Comparison of ENCODE assay signal across 9 mouse cellular contexts in genomic region chr2:69613237-69613636, GRCm38 (mm10). TPM values are rescaled to one million over a fixed set of nuclear protein-coding genes. Genes with fewer than 3 reads are reported as not detected.
DNase-seq lines count a peak whose midpoint lies in the region; ATAC-seq and TF ChIP-seq lines count a peak whose summit lies in the region.
"Had no signal": no experiment of that assay in that cellular context is flagged by ENCODE, and none has a peak within 500 bp of the region (broad histone marks: within the 10 kb centered on the region; RNA-seq: fewer than 3 reads in every experiment).

No protein-coding gene starts in this region.

- H3K27ac ChIP-seq in midbrain, embryonic 14.5 days (replicated peaks; ENCODE audit: low read depth, low read length): no peak overlapping the region
- H3K27ac ChIP-seq in midbrain, embryonic 13.5 days: no peak overlapping the region
- peak overlapping the region; percentile 63 for H3K27ac ChIP-seq in intestine, postnatal 0 days (ENCODE audit: low read depth, low read length)
- H3K27ac ChIP-seq in stomach, postnatal 0 days (replicated peaks): no peak overlapping the region
- H3K27ac ChIP-seq in midbrain, embryonic 16.5 days (ENCODE audit: low read length): no peak overlapping the region
- H3K27ac ChIP-seq in midbrain, embryonic 10.5 days (replicated peaks): no peak overlapping the region
- H3K27ac ChIP-seq: liver, embryonic 15.5 days had no signal

- ATAC-seq in midbrain, embryonic 14.5 days (ENCODE audit: low FRiP score, low TSS enrichment): no peak
- ATAC-seq in midbrain, embryonic 13.5 days: no peak
- 0 out of 2 replicates have a peak, but pooled peaks have one; percentile 26 for ATAC-seq in intestine, postnatal 0 days
- no peak for ATAC-seq in stomach, postnatal 0 days (ENCODE audit: low FRiP score, low TSS enrichment)
- ATAC-seq in midbrain, embryonic 16.5 days: no peak

- no peak for TF ChIP-seq CTCF in intestine, postnatal 0 days (IDR thresholded peaks at IDR 0.05; ENCODE audit: low read depth)
- TF ChIP-seq CTCF in stomach, postnatal 0 days (IDR thresholded peaks at IDR 0.05; ENCODE audit: low read depth): no peak

- H3K9me3 ChIP-seq in midbrain, embryonic 14.5 days (ENCODE audit: control insufficient read depth, low read length): no peaks in the 10 kb centered on the region
- H3K9me3 ChIP-seq in midbrain, embryonic 13.5 days: no peaks in the 10 kb centered on the region
- H3K9me3 ChIP-seq in intestine, postnatal 0 days (ENCODE audit: control insufficient read depth): no peaks in the 10 kb centered on the region
- no peaks in the 10 kb centered on the region for H3K9me3 ChIP-seq in stomach, postnatal 0 days (ENCODE audit: control insufficient read depth, low read length)
- H3K9me3 ChIP-seq in midbrain, embryonic 16.5 days (replicated peaks; ENCODE audit: control insufficient read depth, low read length, poor library complexity, severe bottlenecking): no peaks in the 10 kb centered on the region
- H3K9me3 ChIP-seq in midbrain, embryonic 10.5 days (replicated peaks): no peaks in the 10 kb centered on the region
- H3K9me3 ChIP-seq: liver, embryonic 15.5 days had no signal

- DNase-seq in midbrain, embryonic 14.5 days: peak; percentile 57
- peak; percentile 8 to 20 for DNase-seq in adrenal gland, postnatal 36 days
- DNase-seq in stomach, postnatal 0 days (ENCODE audit: low spot score): peak; percentile 52
- no peak for DNase-seq in midbrain, embryonic 10.5 days (ENCODE audit: low spot score)
- DNase-seq: cerebellum, adult 2 months had no signal

- TF ChIP-seq EP300 in stomach, postnatal 0 days (optimal IDR thresholded peaks at IDR 0.05): no peak

- WGBS in midbrain, embryonic 14.5 days: 77% methylated on average over 4 of the region's 4 CpGs
- WGBS in midbrain, embryonic 13.5 days: 89% methylated on average over 4 of the region's 4 CpGs
- 41% methylated on average over 4 of the region's 4 CpGs for WGBS in intestine, postnatal 0 days
- WGBS in stomach, postnatal 0 days: 49% methylated on average over 4 of the region's 4 CpGs
- WGBS in midbrain, embryonic 16.5 days: 82% methylated on average over 4 of the region's 4 CpGs
- 82% methylated on average over 4 of the region's 4 CpGs for WGBS in midbrain, embryonic 10.5 days

- H3K4me1 ChIP-seq in midbrain, embryonic 14.5 days (ENCODE audit: control insufficient read depth, insufficient read depth, low read length): 0 out of 2 replicates have a peak, but pooled peaks cover 5% of the 10 kb centered on the region
- peaks cover 6% of the 10 kb centered on the region for H3K4me1 ChIP-seq in midbrain, embryonic 13.5 days (replicated peaks)
- no peaks in the 10 kb centered on the region for H3K4me1 ChIP-seq in intestine, postnatal 0 days (replicated peaks; ENCODE audit: control insufficient read depth, insufficient read depth, low read length)
- no peaks in the 10 kb centered on the region for H3K4me1 ChIP-seq in stomach, postnatal 0 days (replicated peaks; ENCODE audit: control insufficient read depth, insufficient read depth)
- H3K4me1 ChIP-seq in midbrain, embryonic 16.5 days (ENCODE audit: control insufficient read depth, insufficient read depth, low read length): peaks cover 4% of the 10 kb centered on the region; the same call in 1 of the 2 replicates
- peaks cover 12% of the 10 kb centered on the region for H3K4me1 ChIP-seq in midbrain, embryonic 10.5 days
- H3K4me1 ChIP-seq: liver, embryonic 15.5 days had no signal

- no peak overlapping the region for H3K9ac ChIP-seq in midbrain, embryonic 14.5 days (replicated peaks; ENCODE audit: low read length)
- no peak overlapping the region for H3K9ac ChIP-seq in midbrain, embryonic 13.5 days (replicated peaks)
- H3K9ac ChIP-seq in intestine, postnatal 0 days (ENCODE audit: low read depth, low read length): no peak overlapping the region
- H3K9ac ChIP-seq in stomach, postnatal 0 days (ENCODE audit: low read length): no peak overlapping the region
- no peak overlapping the region for H3K9ac ChIP-seq in midbrain, embryonic 16.5 days (ENCODE audit: low read depth, low read length)
- H3K9ac ChIP-seq: liver, embryonic 15.5 days had no signal

- no peak overlapping the region for H3K4me2 ChIP-seq in midbrain, embryonic 14.5 days (ENCODE audit: low read length)
- no peak overlapping the region for H3K4me2 ChIP-seq in midbrain, embryonic 13.5 days (replicated peaks)
- no peak overlapping the region for H3K4me2 ChIP-seq in intestine, postnatal 0 days (replicated peaks; ENCODE audit: low read depth)
- no peak overlapping the region for H3K4me2 ChIP-seq in stomach, postnatal 0 days (replicated peaks; ENCODE audit: low read depth)
- no peak overlapping the region for H3K4me2 ChIP-seq in midbrain, embryonic 16.5 days (ENCODE audit: low read length)
- H3K4me2 ChIP-seq: liver, embryonic 15.5 days had no signal

- no peaks in the 10 kb centered on the region for H3K27me3 ChIP-seq in midbrain, embryonic 14.5 days (ENCODE audit: control insufficient read depth, insufficient read depth, low read length)
- 0 out of 2 replicates have a peak, but pooled peaks cover 3% of the 10 kb centered on the region for H3K27me3 ChIP-seq in midbrain, embryonic 13.5 days
- no peaks in the 10 kb centered on the region for H3K27me3 ChIP-seq in intestine, postnatal 0 days (replicated peaks; ENCODE audit: control insufficient read depth, insufficient read depth, low read length)
- no peaks in the 10 kb centered on the region for H3K27me3 ChIP-seq in stomach, postnatal 0 days (ENCODE audit: control insufficient read depth, insufficient read depth, low read length)
- no peaks in the 10 kb centered on the region for H3K27me3 ChIP-seq in midbrain, embryonic 16.5 days (ENCODE audit: control insufficient read depth, insufficient read depth, low read depth, low read length)
- peaks cover 3% of the 10 kb centered on the region; the same call in 1 of the 2 replicates for H3K27me3 ChIP-seq in midbrain, embryonic 10.5 days (ENCODE audit: low read depth, poor library complexity, severe bottlenecking)

- no peak overlapping the region for H3K4me3 ChIP-seq in midbrain, embryonic 14.5 days (replicated peaks; ENCODE audit: low read depth, low read length)
- H3K4me3 ChIP-seq in midbrain, embryonic 13.5 days (replicated peaks): no peak overlapping the region
- H3K4me3 ChIP-seq in intestine, postnatal 0 days (ENCODE audit: low read depth, low read length): no peak overlapping the region
- no peak overlapping the region for H3K4me3 ChIP-seq in stomach, postnatal 0 days (ENCODE audit: low read depth, low read length)
- no peak overlapping the region for H3K4me3 ChIP-seq in midbrain, embryonic 16.5 days (ENCODE audit: low read depth, low read length)
- no peak overlapping the region for H3K4me3 ChIP-seq in midbrain, embryonic 10.5 days
- H3K4me3 ChIP-seq: liver, embryonic 15.5 days had no signal

- H3K36me3 ChIP-seq in midbrain, embryonic 14.5 days (ENCODE audit: control insufficient read depth, insufficient read depth, low read length): no peaks in the 10 kb centered on the region
- H3K36me3 ChIP-seq in midbrain, embryonic 13.5 days: no peaks in the 10 kb centered on the region
- no peaks in the 10 kb centered on the region for H3K36me3 ChIP-seq in intestine, postnatal 0 days (ENCODE audit: control insufficient read depth, insufficient read depth)
- no peaks in the 10 kb centered on the region for H3K36me3 ChIP-seq in stomach, postnatal 0 days (ENCODE audit: control insufficient read depth, insufficient read depth, low read length)
- H3K36me3 ChIP-seq in midbrain, embryonic 16.5 days (ENCODE audit: control insufficient read depth, insufficient read depth, low read length): no peaks in the 10 kb centered on the region
- H3K36me3 ChIP-seq in midbrain, embryonic 10.5 days: no peaks in the 10 kb centered on the region
- H3K36me3 ChIP-seq: liver, embryonic 15.5 days had no signal

RNA-seq across cellular contexts. Expression of gene Lrp2, which starts 27.4 kb away (rescaled TPM):
- 1.9 and 2.9 TPM in 2 replicates for polyA plus RNA-seq in midbrain, embryonic 14.5 days (2014; fragmentation: Nextera tagmentation; extraction: Ambion mirVana)
- polyA plus RNA-seq in midbrain, embryonic 13.5 days (2015; fragmentation: Nextera tagmentation; extraction: Ambion mirVana): 2.2 and 3.7 TPM in 2 replicates
- under 1 TPM; 0.43 to 0.53 TPM for total RNA-seq in adrenal gland, postnatal 36 days (2021)
- 1.6 TPM in 2 replicates for polyA plus RNA-seq in intestine, postnatal 0 days (2015; fragmentation: Nextera tagmentation; extraction: Ambion mirVana)
- polyA plus RNA-seq in stomach, postnatal 0 days (2015; fragmentation: Nextera tagmentation; extraction: Ambion mirVana): 0.29 TPM in 2 replicates
- polyA plus RNA-seq in midbrain, embryonic 16.5 days (2015; fragmentation: Nextera tagmentation; extraction: Ambion mirVana): 0.58 and 0.88 TPM in 2 replicates
- polyA plus RNA-seq in midbrain, embryonic 10.5 days (2016; fragmentation: Nextera tagmentation; extraction: Ambion mirVana): 2.8 and 3.4 TPM in 2 replicates

RNA-seq across cellular contexts. Expression of gene Bbs5, which starts 33.7 kb away (rescaled TPM):
- 19.7 and 21.2 TPM in 2 replicates for polyA plus RNA-seq in midbrain, embryonic 14.5 days (2014; fragmentation: Nextera tagmentation; extraction: Ambion mirVana)
- polyA plus RNA-seq in midbrain, embryonic 13.5 days (2015; fragmentation: Nextera tagmentation; extraction: Ambion mirVana): 24.3 and 24.8 TPM in 2 replicates
- total RNA-seq in adrenal gland, postnatal 36 days (2021): 10 to 100 TPM in 1 of 2 experiments, 1 to 10 TPM in 1; 8.7 to 10.0 TPM
- polyA plus RNA-seq in intestine, postnatal 0 days (2015; fragmentation: Nextera tagmentation; extraction: Ambion mirVana): 5.0 and 6.1 TPM in 2 replicates
- 10.3 and 10.4 TPM in 2 replicates for polyA plus RNA-seq in stomach, postnatal 0 days (2015; fragmentation: Nextera tagmentation; extraction: Ambion mirVana)
- 30.1 and 31.5 TPM in 2 replicates for polyA plus RNA-seq in midbrain, embryonic 16.5 days (2015; fragmentation: Nextera tagmentation; extraction: Ambion mirVana)
- 13.8 and 14.6 TPM in 2 replicates for polyA plus RNA-seq in midbrain, embryonic 10.5 days (2016; fragmentation: Nextera tagmentation; extraction: Ambion mirVana)

RNA-seq across cellular contexts. Expression of gene Klhl41, which starts 56.7 kb away (rescaled TPM):
- polyA plus RNA-seq in midbrain, embryonic 14.5 days (2014; fragmentation: Nextera tagmentation; extraction: Ambion mirVana): 0.11 and 0.21 TPM in 2 replicates
- polyA plus RNA-seq in midbrain, embryonic 13.5 days (2015; fragmentation: Nextera tagmentation; extraction: Ambion mirVana): 0.13 and 0.18 TPM in 2 replicates
- total RNA-seq in adrenal gland, postnatal 36 days (2021): under 1 TPM; 0.23 to 0.36 TPM
- polyA plus RNA-seq in intestine, postnatal 0 days (2015; fragmentation: Nextera tagmentation; extraction: Ambion mirVana): 0.07 TPM in 1 of 2 replicates, not detected in the other
- 0.28 and 0.67 TPM in 2 replicates for polyA plus RNA-seq in stomach, postnatal 0 days (2015; fragmentation: Nextera tagmentation; extraction: Ambion mirVana)
- polyA plus RNA-seq in midbrain, embryonic 16.5 days (2015; fragmentation: Nextera tagmentation; extraction: Ambion mirVana): 0.12 and 0.23 TPM in 2 replicates
- polyA plus RNA-seq in midbrain, embryonic 10.5 days (2016; fragmentation: Nextera tagmentation; extraction: Ambion mirVana): 0.09 and 0.15 TPM in 2 replicates
